In the genomic region with DNA sequence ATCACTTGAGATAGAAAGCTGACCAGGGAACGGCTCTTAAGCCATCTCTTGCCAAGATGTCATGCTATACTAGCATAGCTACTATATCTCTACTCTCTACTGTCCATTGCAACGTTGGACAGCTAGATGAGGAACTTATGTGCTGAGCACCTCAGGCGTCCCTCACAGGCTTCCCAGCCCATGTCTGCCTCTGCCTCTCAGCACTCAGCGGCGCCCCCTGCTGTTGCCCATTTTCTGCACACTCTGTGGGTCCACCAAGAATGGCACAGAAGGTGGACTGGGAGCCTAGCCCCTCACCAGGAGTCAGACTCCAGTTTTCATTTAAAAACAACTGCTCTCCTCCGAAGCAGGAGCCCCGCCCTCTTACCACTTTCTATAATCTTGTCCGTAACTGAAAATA, we compare ENCODE assay signal across 7 mouse cellular contexts.
A peak's percentile ranks its signal among the peaks of the same experiment; 100 is the strongest.
DNase-seq lines count a peak whose midpoint lies in the region; ATAC-seq and TF ChIP-seq lines count a peak whose summit lies in the region.

No protein-coding gene starts in this region.

- no peak for ATAC-seq in kidney, embryonic 16.5 days (ENCODE audit: low FRiP score, low TSS enrichment)

- no peaks in the 10 kb centered on the region for H3K27me3 ChIP-seq in kidney, embryonic 16.5 days (ENCODE audit: insufficient read depth, low read length)
- H3K27me3 ChIP-seq in ES-Bruce4 (ENCODE audit: control insufficient read depth, insufficient read depth, low read length, poor library complexity, severe bottlenecking) = no peaks in the 10 kb centered on the region
- no peaks in the 10 kb centered on the region for H3K27me3 ChIP-seq in spleen, adult 2 months (ENCODE audit: control insufficient read depth, insufficient read depth, low read length)
- H3K27me3 ChIP-seq in hindbrain, embryonic 10.5 days (ENCODE audit: insufficient read depth, poor library complexity, severe bottlenecking) = no peaks in the 10 kb centered on the region

- TF ChIP-seq POLR2A in ES-Bruce4 (IDR thresholded peaks at IDR 0.05; ENCODE audit: insufficient read depth, low read length) = no peak
- no peak for TF ChIP-seq POLR2A in bone marrow macrophage, adult 2 months (IDR thresholded peaks at IDR 0.05; ENCODE audit: borderline replicate concordance, low read depth, low read length)
- TF ChIP-seq POLR2A in spleen, adult 2 months (IDR thresholded peaks at IDR 0.05; ENCODE audit: low read depth, low read length) = no peak

- no peaks in the 10 kb centered on the region for H3K36me3 ChIP-seq in kidney, embryonic 16.5 days (ENCODE audit: insufficient read depth, low read length)
- H3K36me3 ChIP-seq in ES-Bruce4 (ENCODE audit: control insufficient read depth, insufficient read depth, low read length, poor library complexity, severe bottlenecking) = no peaks in the 10 kb centered on the region
- no peaks in the 10 kb centered on the region for H3K36me3 ChIP-seq in spleen, adult 2 months (ENCODE audit: control insufficient read depth, insufficient read depth, low read length)
- H3K36me3 ChIP-seq in hindbrain, embryonic 10.5 days = 0 out of 2 replicates have a peak, but pooled peaks cover 3% of the 10 kb centered on the region

- no peaks in the 10 kb centered on the region for H3K9me3 ChIP-seq in kidney, embryonic 16.5 days (ENCODE audit: low read length)
- no peaks in the 10 kb centered on the region for H3K9me3 ChIP-seq in ES-Bruce4 (replicated peaks; ENCODE audit: control insufficient read depth, insufficient read depth, low read length, poor library complexity, severe bottlenecking)
- no peaks in the 10 kb centered on the region for H3K9me3 ChIP-seq in hindbrain, embryonic 10.5 days

- no peak overlapping the region for H3K9ac ChIP-seq in kidney, embryonic 16.5 days (replicated peaks; ENCODE audit: low read length)
- no peak overlapping the region for H3K9ac ChIP-seq in ES-Bruce4 (ENCODE audit: low read depth, poor library complexity, severe bottlenecking)

- H3K4me3 ChIP-seq in kidney, embryonic 16.5 days (ENCODE audit: low read length) = no peak overlapping the region
- no peak overlapping the region for H3K4me3 ChIP-seq in ES-Bruce4 (ENCODE audit: low read depth, low read length)
- no peak overlapping the region for H3K4me3 ChIP-seq in bone marrow macrophage, adult 2 months (ENCODE audit: insufficient read depth, low read length)
- H3K4me3 ChIP-seq in spleen, adult 2 months (ENCODE audit: extremely low read depth, insufficient read depth, insufficient read length) = no peak overlapping the region
- H3K4me3 ChIP-seq in hindbrain, embryonic 10.5 days = no peak overlapping the region

- H3K4me1 ChIP-seq in kidney, embryonic 16.5 days (ENCODE audit: insufficient read depth, low read length) = no peaks in the 10 kb centered on the region
- peaks cover 2% of the 10 kb centered on the region for H3K4me1 ChIP-seq in ES-Bruce4 (ENCODE audit: control insufficient read depth, insufficient read depth, low read length)
- peaks cover 14% of the 10 kb centered on the region for H3K4me1 ChIP-seq in bone marrow macrophage, adult 2 months (ENCODE audit: control insufficient read depth, insufficient read depth, low read length)
- H3K4me1 ChIP-seq in spleen, adult 2 months (ENCODE audit: control insufficient read depth, insufficient read depth, insufficient read length) = no peaks in the 10 kb centered on the region
- peaks cover 21% of the 10 kb centered on the region for H3K4me1 ChIP-seq in hindbrain, embryonic 10.5 days (replicated peaks)

- TF ChIP-seq CTCF in ES-Bruce4 (IDR thresholded peaks at IDR 0.05; ENCODE audit: low read depth, low read length) = peak; percentile 64
- TF ChIP-seq CTCF in bone marrow macrophage, adult 2 months (IDR thresholded peaks at IDR 0.05; ENCODE audit: low read depth, low read length) = peak; percentile 56
- peak; percentile 47; the same call in 1 of the 2 replicates for TF ChIP-seq CTCF in spleen, adult 2 months (IDR thresholded peaks at IDR 0.05; ENCODE audit: extremely low read depth, insufficient read depth, insufficient read length, insufficient replicate concordance)

- DNase-seq in kidney, postnatal 10 days = peak; percentile 63
- DNase-seq in spleen, adult 2 months (ENCODE audit: low read depth in 1 of 2, low spot score in 2 of 2) = peak in 1 of 2 experiments; percentile 44
- no peak for DNase-seq in frontal cortex, postnatal 25 days (ENCODE audit: low spot score in 2 of 2)
- no peak for DNase-seq in hindbrain, embryonic 10.5 days (ENCODE audit: low spot score)

- WGBS in kidney, embryonic 16.5 days = 83% methylated on average over 8 of the region's 8 CpGs
- WGBS in spleen, adult 2 months = 77% methylated on average over 8 of the region's 8 CpGs
- WGBS in hindbrain, embryonic 10.5 days = 75% methylated on average over 8 of the region's 8 CpGs

- H3K27ac ChIP-seq in kidney, embryonic 16.5 days (ENCODE audit: low read length) = no peak overlapping the region
- no peak overlapping the region for H3K27ac ChIP-seq in ES-Bruce4 (ENCODE audit: insufficient read depth, low read length)
- no peak overlapping the region for H3K27ac ChIP-seq in bone marrow macrophage, adult 2 months (ENCODE audit: insufficient read depth, low read depth, low read length)
- H3K27ac ChIP-seq in spleen, adult 2 months (ENCODE audit: insufficient read depth, low read length) = no peak overlapping the region
- no peak overlapping the region for H3K27ac ChIP-seq in hindbrain, embryonic 10.5 days

- no peak for TF ChIP-seq EP300 in ES-Bruce4 (IDR thresholded peaks at IDR 0.05; ENCODE audit: insufficient read depth, low read depth, low read length)

- no peak overlapping the region for H3K4me2 ChIP-seq in kidney, embryonic 16.5 days (replicated peaks; ENCODE audit: low read depth, low read length)
